Mouse (Mus musculus): Measurements from ENCODE around the gene Pdzrn3. TPM values are rescaled to one million over a fixed set of nuclear protein-coding genes. Genes with fewer than 3 reads are reported as not detected.

Gene Pdzrn3
- total RNA-seq, 2 experiments from 2014 or later, result 18.8 to 21.4 TPM

- DNase-seq (ENCODE audit: low spot score in 2 of 2), result no peak
Observed at GRCm38 (mm10) chr6:101212086-101212485, 165.6 kb downstream of the Pdzrn3 start.

DNA sequence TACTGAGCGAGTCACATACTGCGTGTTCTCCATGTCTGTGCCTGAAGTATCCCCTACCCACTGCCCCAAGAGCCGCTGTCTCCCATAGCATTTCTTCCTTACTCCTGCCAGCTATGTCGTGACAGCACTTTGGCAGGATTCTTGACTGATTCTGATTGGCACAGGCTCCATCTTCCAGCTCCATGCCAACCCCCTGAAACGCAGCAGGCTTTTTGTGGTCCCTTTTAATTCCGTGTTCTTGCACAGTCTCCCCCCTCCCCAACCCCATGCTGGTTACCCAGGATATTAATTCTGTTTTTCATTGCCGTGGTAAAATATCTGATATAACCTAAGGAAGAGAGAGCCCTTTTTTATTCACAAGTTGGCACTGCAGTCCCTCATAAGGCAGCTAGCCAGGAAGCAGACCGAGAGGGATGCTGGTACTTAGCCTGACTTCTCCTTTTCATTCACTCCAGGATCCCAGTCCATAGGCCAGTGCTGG, 166.3 kb downstream of the Pdzrn3 start:
- peak; percentile 49 to 57 for DNase-seq (ENCODE audit: low spot score in 2 of 2)

GRCm38 (mm10) chr6:101198943-101199298, 178.8 kb downstream of the Pdzrn3 start:
- DNase-seq (ENCODE audit: low spot score in 2 of 2), result peak; percentile 35 to 44

DNA sequence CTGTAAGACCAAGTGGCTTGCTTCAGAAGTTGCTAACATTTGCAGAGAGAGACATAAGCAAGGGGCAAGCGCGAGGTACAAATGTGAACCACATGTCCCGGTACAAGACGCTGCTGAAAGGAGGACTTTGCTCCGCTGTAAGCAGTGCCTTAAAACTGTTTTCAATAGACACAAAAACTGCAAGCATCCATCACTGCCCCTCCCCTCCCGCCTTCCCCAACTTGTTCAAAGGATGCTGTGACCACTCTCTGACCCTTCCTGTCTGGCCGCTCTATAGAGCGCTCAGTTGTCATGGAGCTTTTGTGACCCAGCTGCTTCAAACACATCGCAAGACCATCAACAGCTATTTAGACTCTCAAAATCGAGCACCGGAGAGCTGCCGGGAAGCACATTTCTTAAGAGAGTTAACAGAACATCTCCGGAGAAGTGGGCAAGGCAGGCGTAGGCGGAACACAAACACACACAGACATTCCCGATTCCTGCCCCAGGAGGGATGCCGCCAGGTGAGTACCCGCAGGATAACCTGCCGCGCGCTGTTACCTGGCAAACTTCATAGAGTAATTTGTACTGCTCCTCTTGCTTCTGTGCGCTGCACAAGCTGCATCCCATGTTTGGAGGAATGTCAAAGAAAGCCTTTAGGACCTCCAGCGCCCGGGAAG, 179.3 kb downstream of the Pdzrn3 start:
- peak; percentile 22 to 23 for DNase-seq (ENCODE audit: low spot score in 2 of 2)

DNA sequence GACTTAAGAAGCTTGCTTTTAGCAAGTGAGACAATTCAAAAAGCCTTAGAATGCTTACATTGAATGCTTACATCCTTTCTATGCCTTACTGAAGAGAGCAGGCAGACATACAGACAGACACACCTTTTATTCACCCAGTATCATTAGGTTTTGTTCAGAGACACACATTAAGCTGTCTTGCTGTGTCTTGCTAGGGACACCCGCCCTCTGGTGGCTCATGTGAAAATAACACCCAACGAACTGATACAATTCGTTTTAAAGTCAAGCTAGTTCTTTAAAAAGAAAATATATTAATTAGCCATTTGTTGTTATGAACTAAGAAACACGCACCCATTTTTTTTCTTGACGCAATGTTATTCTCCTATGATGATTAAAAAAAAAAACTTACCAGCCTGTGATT, 180.1 kb downstream of the Pdzrn3 start:
- peak; percentile 86 to 89 for DNase-seq (ENCODE audit: low spot score in 2 of 2)

- no peak for DNase-seq (ENCODE audit: low spot score in 2 of 2)
Observed at GRCm38 (mm10) chr6:101195891-101196290, 181.8 kb downstream of the Pdzrn3 start.

- DNase-seq (ENCODE audit: low spot score in 2 of 2), result no peak
Observed at GRCm38 (mm10) chr6:101194386-101194925, 183.2 kb downstream of the Pdzrn3 start.

- DNase-seq (ENCODE audit: low spot score in 2 of 2), result no peak
Observed at GRCm38 (mm10) chr6:101191576-101191975, 186.1 kb downstream of the Pdzrn3 start.

GRCm38 (mm10) chr6:101187322-101187721, 190.4 kb downstream of the Pdzrn3 start:
- no peak for DNase-seq (ENCODE audit: low spot score in 2 of 2)

DNA sequence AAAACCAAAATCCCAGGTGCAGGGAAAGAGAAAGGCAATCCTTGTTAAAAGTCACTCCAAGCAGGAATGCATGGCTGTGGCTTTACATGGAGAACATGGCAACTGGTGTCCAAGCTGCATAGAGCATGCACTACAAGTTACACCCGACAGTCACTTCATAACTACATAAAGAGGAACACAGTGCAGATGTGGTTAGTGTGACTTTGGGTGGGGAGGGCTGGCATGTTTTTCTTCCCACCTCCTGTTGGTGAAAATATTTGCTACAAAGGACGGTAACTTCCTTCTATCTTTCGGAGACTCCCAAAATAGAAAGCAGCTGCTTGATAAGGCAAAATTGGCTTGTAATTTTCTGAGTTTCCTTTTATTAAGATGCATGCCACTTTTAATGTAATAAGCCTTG, 190.8 kb downstream of the Pdzrn3 start:
- no peak for DNase-seq (ENCODE audit: low spot score in 2 of 2)

- peak; percentile 33 to 42 for DNase-seq (ENCODE audit: low spot score in 2 of 2)
Observed at GRCm38 (mm10) chr6:101184103-101184785, 193.5 kb downstream of the Pdzrn3 start.

- no peak for DNase-seq (ENCODE audit: low spot score in 2 of 2)
Observed at GRCm38 (mm10) chr6:101170699-101171098, 207.0 kb downstream of the Pdzrn3 start.

DNA sequence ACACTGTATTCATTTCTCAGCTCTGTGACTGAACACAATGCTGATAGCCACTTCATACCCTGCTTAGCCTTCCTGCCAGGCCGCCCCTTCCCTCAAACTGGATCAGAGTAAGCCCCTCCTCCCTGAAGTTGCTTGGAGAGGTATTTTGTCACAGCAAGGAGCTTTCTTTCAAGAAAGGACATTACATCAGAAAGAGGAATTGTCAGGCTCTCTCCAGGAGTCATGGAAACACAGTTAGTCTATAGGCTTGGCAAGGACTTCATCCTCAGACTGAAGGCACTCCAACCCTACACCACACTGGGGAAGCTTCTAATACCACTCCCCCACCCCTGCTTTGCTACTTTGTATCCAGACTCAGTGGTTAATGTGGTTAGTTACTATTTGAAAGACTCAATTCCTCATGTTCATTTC, 224.2 kb downstream of the Pdzrn3 start:
- no peak for DNase-seq (ENCODE audit: low spot score in 2 of 2)

DNA sequence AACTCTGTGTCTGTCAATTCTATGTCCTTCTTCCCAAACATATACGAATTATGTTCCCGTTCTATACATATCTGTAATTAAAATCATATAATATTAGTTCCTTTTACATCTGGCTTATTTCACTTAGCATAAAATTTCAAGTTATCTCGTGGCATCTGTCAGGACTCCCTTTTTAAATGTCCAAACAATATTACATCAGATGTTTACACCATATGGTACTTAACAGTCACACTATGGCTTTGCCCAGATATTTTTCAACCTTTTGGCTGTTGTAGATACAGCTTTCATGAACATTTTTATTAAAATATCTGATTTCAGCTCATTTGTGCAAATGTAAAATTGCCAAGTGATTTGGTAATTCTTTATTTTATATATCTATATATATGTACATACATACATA, 242.3 kb downstream of the Pdzrn3 start:
- no peak for DNase-seq (ENCODE audit: low spot score in 2 of 2)

- DNase-seq (ENCODE audit: low spot score in 2 of 2), result no peak
Observed at GRCm38 (mm10) chr6:101125396-101125795, 252.3 kb downstream of the Pdzrn3 start.

- no peak for DNase-seq (ENCODE audit: low spot score in 2 of 2)
Observed at GRCm38 (mm10) chr6:101108951-101109350, 268.7 kb downstream of the Pdzrn3 start.

GRCm38 (mm10) chr6:101103506-101103905, 274.2 kb downstream of the Pdzrn3 start:
- DNase-seq (ENCODE audit: low spot score in 2 of 2), result no peak

DNA sequence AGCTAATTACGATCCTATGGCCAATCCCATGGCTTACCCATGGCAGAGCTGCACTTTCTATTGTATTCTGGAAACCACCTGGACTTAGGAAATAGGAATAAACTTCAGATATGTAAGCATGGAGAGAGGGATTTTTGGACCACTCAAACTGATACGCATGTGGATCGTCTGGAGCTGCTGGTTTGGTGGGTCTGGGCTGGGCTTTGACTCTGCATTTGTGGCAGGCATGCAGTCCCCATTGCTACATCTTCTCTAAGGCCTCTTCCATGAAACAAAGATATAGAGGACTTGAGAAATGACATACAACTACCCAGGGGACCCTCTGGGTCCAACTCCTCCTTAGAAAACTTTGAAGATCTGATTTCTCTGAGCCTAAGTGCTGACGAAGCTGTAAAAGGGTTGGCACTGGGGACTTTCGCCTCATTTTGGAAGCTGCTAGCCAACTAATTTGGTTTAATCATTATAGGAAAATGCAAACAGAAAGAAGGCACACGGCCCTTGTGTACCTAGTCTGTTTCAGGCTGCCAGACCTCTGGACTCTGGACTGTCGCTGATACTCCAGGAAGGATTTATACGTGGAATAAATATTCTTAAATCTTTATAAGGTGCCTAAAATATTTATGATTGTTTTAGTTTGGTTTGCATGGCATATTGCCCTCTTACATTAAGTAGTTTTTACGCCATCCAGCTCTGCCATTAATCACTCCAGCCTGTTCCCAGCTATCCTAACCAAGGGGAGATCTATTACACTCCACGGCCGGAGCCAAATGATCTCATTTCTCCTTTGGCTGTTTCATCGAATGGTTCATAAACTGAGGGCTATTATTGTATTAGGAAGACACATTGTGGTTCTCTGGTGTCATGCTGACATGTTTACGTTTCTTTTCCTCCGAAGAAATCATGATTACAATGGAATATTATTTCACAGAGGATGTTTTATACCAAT, 275.7 kb downstream of the Pdzrn3 start:
- no peak for DNase-seq (ENCODE audit: low spot score in 2 of 2)
